Mouse (Mus musculus) NIH3T3 (cell line): ENCODE results near the gene Hsbp1.
"Not testable (repeated sequence)": the region's sequence is repeated elsewhere in the genome, so short reads cannot be mapped to it uniquely, and the experiment has no call there.

Experiments used
- DNase-seq: peaks from one replicate; pipeline ENCODE4 v3.0.0-alpha.2; 2012; ENCODE audit warnings: low read depth

Gene Hsbp1

GRCm38 (mm10) chr8:119344190-119344856 is at the start of gene Hsbp1:
Gene Hsbp1, plus strand, starts transcription at chr8:119344488.
- DNase-seq: peak; percentile 98

GRCm38 (mm10) chr8:119295477-119295876 is 48.8 kb upstream of the Hsbp1 start:
- DNase-seq: peak; percentile 4

DNA sequence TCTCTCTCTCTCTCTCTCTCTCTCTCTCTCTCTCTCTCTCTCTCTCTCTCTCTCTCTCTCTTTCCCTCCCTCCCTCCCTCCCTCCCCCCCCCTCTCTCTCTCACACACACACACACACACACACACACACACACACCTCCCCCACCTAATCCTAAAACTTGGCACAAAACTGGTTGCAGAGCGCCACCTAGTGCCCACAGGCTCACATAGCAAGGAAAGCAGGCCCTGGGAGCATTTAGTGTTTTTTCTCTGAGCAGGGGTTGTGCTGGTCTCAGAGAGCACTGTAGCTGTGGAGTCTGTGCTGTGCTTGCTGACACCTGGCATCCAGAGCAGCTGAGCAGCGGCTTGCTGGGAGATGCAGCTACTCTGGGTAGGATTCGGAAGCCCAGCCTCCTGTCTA is 46.5 kb upstream of the Hsbp1 start:
- peak; percentile 38 for DNase-seq

DNA sequence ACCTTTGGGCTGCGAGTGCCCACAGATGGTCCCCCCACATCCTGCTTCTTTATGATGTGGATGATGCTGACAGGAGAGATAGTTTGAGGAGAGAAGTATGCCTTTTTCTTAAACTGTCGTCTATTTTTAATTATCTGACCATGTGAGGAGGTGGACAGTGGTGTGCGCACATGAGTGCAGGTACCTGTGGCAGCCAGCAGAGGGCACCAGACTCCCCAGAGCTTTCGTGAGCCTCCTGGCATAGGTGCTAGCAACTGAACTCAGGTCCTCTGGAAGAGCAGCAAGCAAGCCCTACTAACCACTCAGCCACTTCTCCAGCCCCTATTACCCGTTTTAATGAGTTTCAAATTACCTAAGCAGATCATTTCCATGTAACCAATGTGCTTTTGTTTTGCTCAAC is 44.0 kb upstream of the Hsbp1 start:
- no peak for DNase-seq

- no peak for DNase-seq
Measured at GRCm38 (mm10) chr8:119304196-119304595, 40.1 kb upstream of the Hsbp1 start.

- peak; percentile 55 for DNase-seq
Measured at GRCm38 (mm10) chr8:119311412-119311811, 32.9 kb upstream of the Hsbp1 start.

DNA sequence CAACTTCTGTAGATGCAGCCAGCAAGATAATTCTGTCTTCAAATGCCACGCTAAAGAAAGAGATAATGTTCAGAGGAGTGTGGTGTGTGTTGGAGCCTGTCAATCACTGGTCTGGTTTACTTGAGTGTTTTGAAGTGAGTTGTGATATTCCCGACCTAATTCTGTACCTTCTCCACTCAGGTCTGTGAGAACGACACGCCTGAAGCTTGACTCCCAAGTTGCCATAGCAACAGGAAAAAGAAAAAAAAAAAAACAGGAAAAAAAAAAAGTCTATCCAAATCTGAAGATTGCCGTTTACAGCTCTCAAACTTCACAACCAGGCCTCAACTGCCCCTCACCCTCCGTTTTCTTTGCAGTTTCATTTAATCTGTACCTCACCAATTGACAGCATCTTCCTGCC is 21.1 kb upstream of the Hsbp1 start:
- DNase-seq: no peak

DNA sequence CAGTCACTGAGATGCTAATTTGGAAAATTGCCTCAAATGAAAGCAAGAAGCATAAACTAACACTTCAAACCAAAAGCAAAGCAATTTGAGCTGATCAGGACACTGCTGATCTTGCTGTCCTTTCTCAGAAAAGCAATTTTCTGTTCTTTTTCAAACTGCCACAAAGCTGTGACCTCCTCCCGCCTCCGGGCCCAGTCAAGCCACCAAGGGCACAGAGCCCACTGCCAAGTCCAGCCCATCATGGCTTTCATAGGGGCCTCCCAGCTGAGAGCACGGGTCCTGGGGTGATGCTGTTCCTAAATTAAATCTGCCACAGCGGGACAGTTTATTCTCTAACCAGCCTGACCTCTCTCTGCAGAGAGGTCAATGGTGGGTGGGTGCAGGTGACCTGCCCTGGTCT is 4.7 kb upstream of the Hsbp1 start:
- DNase-seq: no peak

DNA sequence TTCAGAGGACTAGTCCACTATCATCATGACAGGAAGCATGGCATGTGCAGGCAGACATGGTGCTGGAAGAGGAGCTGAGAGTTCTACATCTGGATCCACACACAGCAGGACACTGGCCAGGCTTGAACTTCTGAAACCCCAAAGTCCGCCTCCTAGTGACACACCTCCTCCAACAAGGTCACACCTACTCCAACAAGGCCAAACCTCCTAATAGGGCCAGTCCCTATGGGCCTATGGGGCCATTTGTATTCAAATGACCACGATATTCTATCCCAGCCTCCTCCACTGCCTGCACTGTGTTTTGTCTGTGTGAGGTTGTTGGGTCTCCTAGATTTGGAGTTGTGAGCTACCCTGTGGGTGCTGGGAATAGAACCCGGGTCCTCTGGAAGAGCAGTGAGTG is 682 bp upstream of the Hsbp1 start:
- peak; percentile 17 for DNase-seq

- peak; percentile 48 for DNase-seq
Measured at GRCm38 (mm10) chr8:119345029-119345682, 868 bp downstream of the Hsbp1 start.

DNA sequence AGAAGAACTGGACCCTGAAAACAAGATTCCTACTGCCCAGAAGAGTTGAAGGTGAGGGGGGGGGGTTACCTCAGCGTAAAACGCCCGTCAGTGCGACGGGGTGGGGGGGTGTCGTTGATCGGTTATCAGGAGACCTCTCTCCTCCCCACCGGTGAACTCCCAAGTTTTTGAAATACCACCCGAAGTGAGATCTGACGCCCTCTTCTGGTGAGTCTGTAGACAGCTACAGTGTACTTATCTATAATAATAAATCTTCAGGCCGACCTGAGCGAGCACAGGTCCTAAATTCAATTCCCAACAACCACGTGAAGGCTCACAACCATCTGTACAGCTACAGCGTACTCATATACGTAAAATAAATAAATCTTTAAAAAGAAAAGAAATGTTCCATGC is 1.4 kb downstream of the Hsbp1 start:
- DNase-seq: peak; percentile 15

DNA sequence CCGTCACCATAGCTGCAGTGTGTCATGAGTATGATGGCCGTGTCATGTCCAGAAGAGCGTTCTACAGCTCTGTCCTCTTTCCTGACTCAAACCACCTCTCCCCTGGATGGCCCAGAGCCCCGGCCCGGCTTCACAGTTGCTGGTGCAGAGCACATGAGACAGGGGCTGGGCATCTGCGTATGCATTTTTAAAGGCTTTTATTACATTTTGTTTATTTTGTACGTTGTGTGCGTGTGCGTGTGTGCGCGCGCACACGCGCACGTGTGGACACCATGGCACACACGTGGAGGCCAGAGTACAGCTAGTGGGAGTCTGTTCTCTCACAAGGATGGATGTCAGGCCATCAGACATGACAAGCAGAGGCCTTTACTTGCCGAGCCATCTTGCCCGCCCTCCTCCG is 7.4 kb downstream of the Hsbp1 start:
- no peak for DNase-seq

DNA sequence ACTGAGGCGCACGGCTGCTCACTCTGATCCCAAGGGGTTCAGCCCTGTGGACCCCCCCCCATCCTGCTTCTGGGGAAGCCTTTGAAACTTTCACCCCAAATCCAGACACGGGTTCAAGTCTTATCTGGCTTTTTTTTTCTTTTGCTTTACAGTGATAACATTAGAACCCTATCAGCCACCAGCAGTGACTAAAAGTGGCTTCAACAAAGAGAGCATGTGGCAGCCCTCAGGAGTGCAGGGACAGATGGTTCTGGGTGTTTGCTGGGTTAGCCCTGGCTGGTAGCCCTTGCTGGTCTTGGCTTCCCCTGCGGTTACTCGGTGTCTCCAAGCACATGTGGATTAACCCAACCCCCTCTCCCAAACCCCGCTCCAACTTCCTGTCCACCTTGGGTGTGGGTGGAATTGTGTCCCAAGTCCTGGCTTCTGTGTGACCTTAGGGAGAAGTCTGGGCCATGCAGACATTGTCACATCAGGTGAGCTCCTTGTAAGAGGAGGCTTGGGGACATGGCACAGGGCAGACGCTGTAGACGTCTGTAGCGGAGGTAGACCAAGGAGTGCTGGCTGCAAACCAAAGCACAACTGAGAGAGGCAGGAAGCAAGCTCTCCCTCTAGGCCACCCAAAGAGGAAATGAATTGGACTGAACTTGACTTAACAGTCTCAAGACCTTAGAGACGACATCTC is 8.8 kb downstream of the Hsbp1 start:
- DNase-seq: no peak

- DNase-seq: no peak
Measured at GRCm38 (mm10) chr8:119353659-119354023, 9.4 kb downstream of the Hsbp1 start.

GRCm38 (mm10) chr8:119356631-119357030 is 12.3 kb downstream of the Hsbp1 start:
- peak; percentile 55 for DNase-seq

DNA sequence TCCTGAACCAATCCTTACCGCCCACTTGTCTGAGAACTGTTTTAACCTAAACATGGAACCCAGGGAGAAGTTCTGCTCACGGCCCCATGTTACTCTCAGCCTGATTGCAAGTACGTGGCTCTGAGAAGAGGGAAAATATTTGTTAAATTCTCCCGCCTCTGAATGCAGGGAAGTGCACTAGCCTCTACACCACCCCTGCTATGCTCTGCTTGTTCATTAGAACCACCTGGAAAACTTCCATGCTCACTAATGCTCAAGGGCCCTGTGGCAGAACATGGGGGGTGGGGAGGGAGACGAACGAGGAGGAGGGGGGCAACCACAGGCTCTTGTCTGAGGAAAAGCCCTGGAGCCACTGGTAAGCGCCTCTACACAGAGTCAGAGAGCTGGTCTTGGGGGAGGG is 13.9 kb downstream of the Hsbp1 start:
- DNase-seq: no peak

- peak; percentile 68 for DNase-seq
Measured at GRCm38 (mm10) chr8:119358836-119359235, 14.5 kb downstream of the Hsbp1 start.

DNA sequence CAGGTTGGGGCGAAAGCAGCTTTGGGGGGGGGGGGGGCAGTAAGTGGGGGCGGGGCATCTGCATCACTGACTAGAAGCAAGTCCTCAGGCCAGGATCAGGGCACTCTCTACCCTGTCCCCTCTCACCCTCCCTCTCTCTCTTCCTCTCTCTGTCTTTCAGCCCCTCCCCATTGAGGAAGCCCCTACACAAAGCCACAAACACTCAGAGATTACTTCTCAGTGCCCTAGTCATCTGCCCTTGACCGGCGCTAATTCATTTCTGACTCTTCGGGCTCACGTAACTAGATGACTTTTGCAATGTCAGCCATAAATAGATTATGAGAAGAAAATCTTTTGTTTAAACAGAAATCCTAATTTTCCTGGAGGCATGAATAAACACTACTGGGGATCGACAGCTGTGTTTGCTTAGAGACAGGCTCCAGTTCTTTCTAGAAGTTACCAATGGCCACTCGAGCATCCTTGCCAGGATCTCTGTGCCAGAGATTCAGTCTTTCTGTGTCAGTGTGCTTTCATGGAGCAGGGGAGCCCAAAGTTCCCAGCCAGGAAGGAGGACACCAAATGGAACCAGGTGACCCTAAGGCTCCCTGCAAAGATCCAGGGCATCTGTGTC is 16.5 kb downstream of the Hsbp1 start:
- no peak for DNase-seq

GRCm38 (mm10) chr8:119374716-119375115 is 30.4 kb downstream of the Hsbp1 start:
- DNase-seq: not testable (repeated sequence)

DNA sequence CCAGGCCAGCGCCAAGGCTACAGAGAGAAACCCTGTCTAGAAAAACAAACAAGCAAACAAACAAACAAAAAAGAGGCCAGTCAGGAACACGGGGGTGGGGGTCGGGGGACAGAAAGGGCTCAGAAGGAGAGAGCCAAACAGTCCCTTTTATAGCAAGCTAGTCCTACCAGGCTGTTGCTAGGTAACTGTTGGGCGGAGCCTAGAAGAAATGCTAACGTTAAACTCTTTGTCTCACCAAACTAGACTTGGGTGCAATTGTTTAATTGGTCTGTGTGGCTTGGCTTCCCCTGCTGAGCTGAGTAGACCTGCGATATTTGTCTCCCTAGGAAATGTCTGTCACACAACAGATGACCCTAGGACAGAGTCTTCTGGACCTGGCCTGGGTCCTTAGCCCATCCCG is 34.2 kb downstream of the Hsbp1 start:
- DNase-seq: no peak

- peak; percentile 84 for DNase-seq
Measured at GRCm38 (mm10) chr8:119380619-119381018, 36.3 kb downstream of the Hsbp1 start.

- peak; percentile 82 for DNase-seq
Measured at GRCm38 (mm10) chr8:119384478-119384877, 40.2 kb downstream of the Hsbp1 start.

GRCm38 (mm10) chr8:119385854-119386253 is 41.6 kb downstream of the Hsbp1 start:
- DNase-seq: no peak
